Mouse (Mus musculus) MEL (cell line): ENCODE measurements around the gene Kcnip1.

ENCODE experiments used
- CHD2 ChIP-seq: IDR thresholded peaks from 2 replicates; pipeline ENCODE4 v1.6.1; 2011; ENCODE audit warnings: low read length, improper control_type of control experiment
- CTCF ChIP-seq, 3 experiments: IDR thresholded peaks in 2 of 3; conservative IDR thresholded peaks in 1 of 3; 2 replicates each; pipeline ENCODE4 v1.5.1; 2011 to 2012; ENCODE audit warnings: low read length in 3 of 3, low read depth in 2 of 3, mild to moderate bottlenecking in 2 of 3, improper control_type of control experiment in 1 of 3, inconsistent platforms in 1 of 3, mixed read lengths in 1 of 3, moderate library complexity in 1 of 3; ENCODE audit not compliant: control insufficient read depth in 1 of 3, insufficient read depth in 1 of 3, poor library complexity in 1 of 3, severe bottlenecking in 1 of 3
- E2F4 ChIP-seq: IDR thresholded peaks from 2 replicates; pipeline ENCODE4 v1.6.1; 2011; ENCODE audit warnings: low read depth, low read length, improper control_type of control experiment, borderline replicate concordance
- SIN3A ChIP-seq: IDR thresholded peaks from 2 replicates; pipeline ENCODE4 v1.6.1; 2012; ENCODE audit warnings: low read length, improper control_type of control experiment, inconsistent platforms
- SMC3 ChIP-seq: IDR thresholded peaks from 2 replicates; pipeline ENCODE4 v1.6.1; 2011; ENCODE audit warnings: low read depth, low read length, improper control_type of control experiment

- TF ChIP-seq SMC3 (no peak), CHD2 (no peak), SIN3A (no peak), CTCF (IDR thresholded peaks at IDR 0.05 in 2 of 3, conservative IDR thresholded peaks at IDR 0.05 in 1 of 3; ENCODE audit: control insufficient read depth in 1 of 3, insufficient read depth in 1 of 3, low read depth in 2 of 3, low read length in 3 of 3, poor library complexity in 1 of 3, severe bottlenecking in 1 of 3) (no peak), E2F4 (no peak)
Measured at GRCm38 (mm10) chr11:33766976-33767938, 225.7 kb downstream of the Kcnip1 start.
